Mouse (Mus musculus): ENCODE measurements around the gene Iqcg. TPM values are rescaled to one million over a fixed set of nuclear protein-coding genes. Genes with fewer than 3 reads are reported as not detected.

Iqcg gene
- total RNA-seq, 1 experiment = 11.3 TPM

DNA sequence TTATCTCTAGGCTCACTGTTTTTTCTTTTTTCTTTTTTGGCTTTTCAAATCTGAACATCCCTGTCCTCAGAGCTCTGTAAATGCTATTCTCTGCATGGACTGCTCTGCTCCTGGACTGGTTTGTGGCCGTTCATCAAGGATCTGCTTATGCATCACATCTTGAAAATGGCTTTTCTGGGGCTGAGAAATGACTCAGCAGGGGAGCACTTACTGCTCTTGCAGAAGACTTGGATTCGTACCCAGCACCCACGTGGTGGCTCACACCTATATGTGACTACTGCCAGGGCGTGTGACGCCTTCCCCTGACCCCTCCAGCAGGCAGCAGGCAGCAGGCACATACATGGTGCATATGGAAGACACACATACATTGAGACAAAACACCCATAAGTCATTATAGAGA, 63.9 kb downstream of the Iqcg start:
- in situ Hi-C loops (cut with MboI; ENCODE audit: low sequenced_read_pairs in 2 of 2, unreplicated experiment in 2 of 2) = no loop called here
- peaks cover 7% of the 10 kb centered on the region; the same call in 1 of the 2 replicates for H3K36me3 ChIP-seq (ENCODE audit: control insufficient read depth, insufficient read depth, low read length, poor library complexity, severe bottlenecking)
- no peaks in the 10 kb centered on the region for H3K9me3 ChIP-seq (ENCODE audit: control insufficient read depth, insufficient read depth, low read depth, low read length)
- H3K4me3 ChIP-seq (ENCODE audit: insufficient read depth in 1 of 2, low read depth in 1 of 2, low read length in 2 of 2, poor library complexity in 1 of 2, severe bottlenecking in 1 of 2) = no peak overlapping the region
- no peak overlapping the region for H3K9ac ChIP-seq (ENCODE audit: insufficient read depth, low read depth, low read length, poor library complexity, severe bottlenecking)
- TF ChIP-seq HCFC1 (IDR thresholded peaks at IDR 0.05; ENCODE audit: borderline replicate concordance, insufficient read depth, low read length) (no peak), ZNF384 (IDR thresholded peaks at IDR 0.05; ENCODE audit: low read depth, low read length) (no peak), MAFK (IDR thresholded peaks at IDR 0.05; ENCODE audit: insufficient read depth, low read depth, low read length) (no peak), ZC3H11A (IDR thresholded peaks at IDR 0.05; ENCODE audit: borderline replicate concordance, low read depth, low read length) (no peak), CHD2 (IDR thresholded peaks at IDR 0.05; ENCODE audit: low read depth, low read length) (no peak)
- no peak overlapping the region for H3K27ac ChIP-seq (ENCODE audit: insufficient read depth, low read depth, low read length, poor library complexity, severe bottlenecking)
- DNase-seq (ENCODE audit: low read depth, low spot score) = no peak
- no peaks in the 10 kb centered on the region for H3K4me1 ChIP-seq (ENCODE audit: control insufficient read depth in 2 of 2, insufficient read depth in 2 of 2, low read length in 2 of 2, poor library complexity in 1 of 2)

- Histone ChIP-seq H3K4me3 (ENCODE audit: insufficient read depth in 1 of 2, low read depth in 1 of 2, low read length in 2 of 2, poor library complexity in 1 of 2, severe bottlenecking in 1 of 2) (no peak overlapping the region), H3K36me3 (ENCODE audit: control insufficient read depth, insufficient read depth, low read length, poor library complexity, severe bottlenecking) (peaks cover 3% of the 10 kb centered on the region; the same call in 1 of the 2 replicates), H3K9ac (ENCODE audit: insufficient read depth, low read depth, low read length, poor library complexity, severe bottlenecking) (no peak overlapping the region), H3K4me1 (ENCODE audit: control insufficient read depth in 2 of 2, insufficient read depth in 2 of 2, low read length in 2 of 2, poor library complexity in 1 of 2) (no peaks in the 10 kb centered on the region), H3K27ac (ENCODE audit: insufficient read depth, low read depth, low read length, poor library complexity, severe bottlenecking) (no peak overlapping the region), H3K9me3 (ENCODE audit: control insufficient read depth, insufficient read depth, low read depth, low read length) (no peaks in the 10 kb centered on the region)
- no peak for DNase-seq (ENCODE audit: low read depth, low spot score)
- TF ChIP-seq ZC3H11A (IDR thresholded peaks at IDR 0.05; ENCODE audit: borderline replicate concordance, low read depth, low read length) (no peak), CHD2 (IDR thresholded peaks at IDR 0.05; ENCODE audit: low read depth, low read length) (no peak), HCFC1 (IDR thresholded peaks at IDR 0.05; ENCODE audit: borderline replicate concordance, insufficient read depth, low read length) (no peak), ZNF384 (IDR thresholded peaks at IDR 0.05; ENCODE audit: low read depth, low read length) (no peak)
- in situ Hi-C loops (cut with MboI; ENCODE audit: low sequenced_read_pairs in 2 of 2, unreplicated experiment in 2 of 2) = no loop called here
These were observed 71.4 kb downstream of the Iqcg start for GRCm38 (mm10) chr16:32984631-32985030.

DNA sequence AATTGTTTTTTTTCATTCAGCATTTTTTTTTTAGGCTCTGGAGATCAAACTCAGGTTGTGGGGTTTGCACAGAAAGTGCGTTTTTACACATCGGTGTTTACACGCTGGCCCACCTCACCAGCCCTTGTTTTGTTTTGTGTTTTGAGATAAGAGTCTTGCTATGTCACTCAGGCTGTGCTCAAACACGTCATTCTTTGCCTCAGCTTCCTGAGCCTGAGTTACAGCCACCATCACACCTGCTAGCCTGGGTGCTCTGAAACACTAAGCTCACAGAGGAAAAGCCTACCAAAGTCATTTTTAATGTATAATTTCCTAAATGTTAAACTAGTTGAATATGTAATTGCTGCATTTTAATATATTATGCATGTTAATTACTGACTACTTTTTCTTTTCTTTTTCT, 74.6 kb downstream of the Iqcg start:
- TF ChIP-seq ZC3H11A (IDR thresholded peaks at IDR 0.05; ENCODE audit: borderline replicate concordance, low read depth, low read length) (no peak), MAFK (IDR thresholded peaks at IDR 0.05; ENCODE audit: insufficient read depth, low read depth, low read length) (no peak), HCFC1 (IDR thresholded peaks at IDR 0.05; ENCODE audit: borderline replicate concordance, insufficient read depth, low read length) (no peak), CHD2 (IDR thresholded peaks at IDR 0.05; ENCODE audit: low read depth, low read length) (no peak), ZNF384 (IDR thresholded peaks at IDR 0.05; ENCODE audit: low read depth, low read length) (no peak)
- no peak for DNase-seq (ENCODE audit: low read depth, low spot score)
- Histone ChIP-seq H3K36me3 (ENCODE audit: control insufficient read depth, insufficient read depth, low read length, poor library complexity, severe bottlenecking) (peaks cover 5% of the 10 kb centered on the region; the same call in 1 of the 2 replicates), H3K9me3 (ENCODE audit: control insufficient read depth, insufficient read depth, low read depth, low read length) (no peaks in the 10 kb centered on the region), H3K27ac (ENCODE audit: insufficient read depth, low read depth, low read length, poor library complexity, severe bottlenecking) (no peak overlapping the region), H3K4me3 (ENCODE audit: insufficient read depth in 1 of 2, low read depth in 1 of 2, low read length in 2 of 2, poor library complexity in 1 of 2, severe bottlenecking in 1 of 2) (no peak overlapping the region), H3K9ac (ENCODE audit: insufficient read depth, low read depth, low read length, poor library complexity, severe bottlenecking) (no peak overlapping the region), H3K4me1 (ENCODE audit: control insufficient read depth in 2 of 2, insufficient read depth in 2 of 2, low read length in 2 of 2, poor library complexity in 1 of 2) (no peaks in the 10 kb centered on the region)
- in situ Hi-C loops (cut with MboI; ENCODE audit: low sequenced_read_pairs in 2 of 2, unreplicated experiment in 2 of 2) = no loop called here

GRCm38 (mm10) chr16:32980227-32980626, 75.8 kb downstream of the Iqcg start:
- H3K9me3 ChIP-seq (ENCODE audit: control insufficient read depth, insufficient read depth, low read depth, low read length) = no peaks in the 10 kb centered on the region
- peaks cover 7% of the 10 kb centered on the region; the same call in 1 of the 2 replicates for H3K36me3 ChIP-seq (ENCODE audit: control insufficient read depth, insufficient read depth, low read length, poor library complexity, severe bottlenecking)
- TF ChIP-seq ZC3H11A (IDR thresholded peaks at IDR 0.05; ENCODE audit: borderline replicate concordance, low read depth, low read length) = no peak
- no peak for TF ChIP-seq ZNF384 (IDR thresholded peaks at IDR 0.05; ENCODE audit: low read depth, low read length)
- DNase-seq (ENCODE audit: low read depth, low spot score) = no peak
- H3K27ac ChIP-seq (ENCODE audit: insufficient read depth, low read depth, low read length, poor library complexity, severe bottlenecking) = no peak overlapping the region
- H3K4me1 ChIP-seq (ENCODE audit: control insufficient read depth in 2 of 2, insufficient read depth in 2 of 2, low read length in 2 of 2, poor library complexity in 1 of 2) = no peaks in the 10 kb centered on the region
- no peak overlapping the region for H3K4me3 ChIP-seq (ENCODE audit: insufficient read depth in 1 of 2, low read depth in 1 of 2, low read length in 2 of 2, poor library complexity in 1 of 2, severe bottlenecking in 1 of 2)
- no peak overlapping the region for H3K9ac ChIP-seq (ENCODE audit: insufficient read depth, low read depth, low read length, poor library complexity, severe bottlenecking)
- in situ Hi-C loops (cut with MboI; ENCODE audit: low sequenced_read_pairs in 2 of 2, unreplicated experiment in 2 of 2) = no loop called here

- Histone ChIP-seq H3K36me3 (ENCODE audit: control insufficient read depth, insufficient read depth, low read length, poor library complexity, severe bottlenecking) (peaks cover 4% of the 10 kb centered on the region; the same call in 1 of the 2 replicates), H3K9me3 (ENCODE audit: control insufficient read depth, insufficient read depth, low read depth, low read length) (no peaks in the 10 kb centered on the region), H3K27ac (ENCODE audit: insufficient read depth, low read depth, low read length, poor library complexity, severe bottlenecking) (no peak overlapping the region), H3K9ac (ENCODE audit: insufficient read depth, low read depth, low read length, poor library complexity, severe bottlenecking) (no peak overlapping the region), H3K4me1 (ENCODE audit: control insufficient read depth in 2 of 2, insufficient read depth in 2 of 2, low read length in 2 of 2, poor library complexity in 1 of 2) (no peaks in the 10 kb centered on the region), H3K4me3 (ENCODE audit: insufficient read depth in 1 of 2, low read depth in 1 of 2, low read length in 2 of 2, poor library complexity in 1 of 2, severe bottlenecking in 1 of 2) (no peak overlapping the region)
- no peak for DNase-seq (ENCODE audit: low read depth, low spot score)
- TF ChIP-seq CHD2 (IDR thresholded peaks at IDR 0.05; ENCODE audit: low read depth, low read length) (no peak), ZC3H11A (IDR thresholded peaks at IDR 0.05; ENCODE audit: borderline replicate concordance, low read depth, low read length) (no peak), MAFK (IDR thresholded peaks at IDR 0.05; ENCODE audit: insufficient read depth, low read depth, low read length) (no peak), ZNF384 (IDR thresholded peaks at IDR 0.05; ENCODE audit: low read depth, low read length) (no peak), HCFC1 (IDR thresholded peaks at IDR 0.05; ENCODE audit: borderline replicate concordance, insufficient read depth, low read length) (no peak)
- in situ Hi-C loops (cut with MboI; ENCODE audit: low sequenced_read_pairs in 2 of 2, unreplicated experiment in 2 of 2) = no loop called here
These were observed 83.0 kb downstream of the Iqcg start for GRCm38 (mm10) chr16:32973047-32973446.

All from ES-E14 (cell line).